Mouse (Mus musculus): Measurements from ENCODE around the gene Sox13.
"Not testable (repeated sequence)": the region's sequence is repeated elsewhere in the genome, so short reads cannot be mapped to it uniquely, and the experiment has no call there.

Sox13 gene

GRCm38 (mm10) chr1:133368644-133369043 lies 55.5 kb downstream of the Sox13 start:
- CTCF ChIA-PET = no interaction called here

- CTCF ChIA-PET = no interaction called here
These were observed 56.3 kb downstream of the Sox13 start for GRCm38 (mm10) chr1:133367606-133368488.

- CTCF ChIA-PET = no interaction called here
These were observed 57.1 kb downstream of the Sox13 start for GRCm38 (mm10) chr1:133366951-133367605.

GRCm38 (mm10) chr1:133364890-133365289 lies 59.3 kb downstream of the Sox13 start:
- CTCF ChIA-PET = no interaction called here

GRCm38 (mm10) chr1:133364022-133364630 lies 60.1 kb downstream of the Sox13 start:
- CTCF ChIA-PET = no interaction called here

GRCm38 (mm10) chr1:133363276-133364021 lies 60.7 kb downstream of the Sox13 start, which contains the start of gene Etnk2:
Etnk2 (plus strand) TSS chr1:133363572.
- CTCF ChIA-PET = no interaction called here

- CTCF ChIA-PET = no interaction called here
These were observed 62.1 kb downstream of the Sox13 start for GRCm38 (mm10) chr1:133362103-133362502.

- CTCF ChIA-PET = interaction anchor here (0.7 kb wide), 1 partner anchor 262 kb away, joined by 6 read pairs; no protein-coding TSS in a partner anchor
These were observed 63.2 kb downstream of the Sox13 start for GRCm38 (mm10) chr1:133361006-133361405.

GRCm38 (mm10) chr1:133356330-133356729 lies 67.8 kb downstream of the Sox13 start:
- CTCF ChIA-PET = no interaction called here

GRCm38 (mm10) chr1:133355912-133356311 lies 68.3 kb downstream of the Sox13 start:
- CTCF ChIA-PET = no interaction called here

GRCm38 (mm10) chr1:133355469-133355868 lies 68.7 kb downstream of the Sox13 start:
- CTCF ChIA-PET = interaction anchor here (0.7 to 1.2 kb wide), 2 partner anchors 48 to 251 kb away, joined by 3 read pairs; no protein-coding TSS in a partner anchor

- CTCF ChIA-PET = interaction anchor here (0.6 to 1.2 kb wide), 2 partner anchors 46 to 111 kb away, joined by 3 to 13 read pairs; no protein-coding TSS in a partner anchor
These were observed 70.8 kb downstream of the Sox13 start for GRCm38 (mm10) chr1:133353371-133353809.

- CTCF ChIA-PET = no interaction called here
These were observed 72.4 kb downstream of the Sox13 start for GRCm38 (mm10) chr1:133351762-133352161.

- CTCF ChIA-PET = interaction anchor here (1.1 kb wide), 1 partner anchor 16 kb away, joined by 4 read pairs; no protein-coding TSS in a partner anchor
These were observed 74.0 kb downstream of the Sox13 start, which contains the start of gene Ren1 for GRCm38 (mm10) chr1:133350210-133350609. Ren1 (plus strand) TSS chr1:133350510.

- CTCF ChIA-PET = no interaction called here
These were observed 76.3 kb downstream of the Sox13 start for GRCm38 (mm10) chr1:133347693-133348520.

GRCm38 (mm10) chr1:133347226-133347625 lies 77.0 kb downstream of the Sox13 start:
- CTCF ChIA-PET = no interaction called here

GRCm38 (mm10) chr1:133346531-133346930 lies 77.6 kb downstream of the Sox13 start:
- CTCF ChIA-PET = no interaction called here

GRCm38 (mm10) chr1:133344357-133344756 lies 79.8 kb downstream of the Sox13 start:
- CTCF ChIA-PET = no interaction called here

- CTCF ChIA-PET = not testable (repeated sequence)
These were observed 83.8 kb downstream of the Sox13 start for GRCm38 (mm10) chr1:133340403-133340802.

GRCm38 (mm10) chr1:133333937-133334336 lies 90.2 kb downstream of the Sox13 start:
- CTCF ChIA-PET = interaction anchor here (0.8 kb wide), 1 partner anchor 16 kb away, joined by 4 read pairs; the partner anchor contains the start of gene Ren1

Measured in spleen, embryonic (tissue).